Mouse (Mus musculus) cerebellum, adult 2 months (tissue): ENCODE results near the gene Pramef6. TPM values are rescaled to one million over a fixed set of nuclear protein-coding genes. Genes with fewer than 3 reads are reported as not detected.
"Not testable (repeated sequence)": the region's sequence is repeated elsewhere in the genome, so short reads cannot be mapped to it uniquely, and the experiment has no call there.

Experiments used
- DNase-seq, 2 experiments: peaks; one replicate each; pipeline ENCODE4 v3.0.0; 2021
- H3K27ac ChIP-seq: fragments of 200-500 bp; 2 replicates; pipeline ENCODE4 v1.5.1; 2012; ENCODE audit warnings: low read length, control low read depth, inconsistent platforms; ENCODE audit not compliant: insufficient read depth
- H3K27me3 ChIP-seq: fragments of 200-500 bp; 2 replicates; pipeline ENCODE4 v1.6.1; 2012; ENCODE audit warnings: inconsistent platforms, mild to moderate bottlenecking, low read length, moderate library complexity; ENCODE audit not compliant: control insufficient read depth, insufficient read depth
- H3K4me1 ChIP-seq: fragments of 200-500 bp; 2 replicates; pipeline ENCODE4 v1.6.1; 2011; ENCODE audit warnings: low read length; ENCODE audit not compliant: control insufficient read depth, insufficient read depth
- H3K4me3 ChIP-seq: fragments of 200-500 bp; replicated peaks from 2 replicates; pipeline ENCODE3; 2011; ENCODE audit warnings: mild to moderate bottlenecking, low read depth, low read length, control low read depth; ENCODE audit not compliant: insufficient read depth
- WGBS: fragments of 180-500 bp; shearing (Covaris S2); methylation state at CpG from one replicate; pipeline ENCODE4 v1.1.7; 2018; 5-methylcytosine and 5-hydroxymethylcytosine counted together
- polyA plus RNA-seq: library from polyadenylated mRNA; depleted of rRNA; stranded (reverse); fragments of >200 nt; gene quantifications from 2 replicates; pipeline ENCODE4 v1.2.3, GENCODE M21; 2012; rRNA removed

Gene Pramef6
- polyA plus RNA-seq, result not detected in 2 replicates

DNA sequence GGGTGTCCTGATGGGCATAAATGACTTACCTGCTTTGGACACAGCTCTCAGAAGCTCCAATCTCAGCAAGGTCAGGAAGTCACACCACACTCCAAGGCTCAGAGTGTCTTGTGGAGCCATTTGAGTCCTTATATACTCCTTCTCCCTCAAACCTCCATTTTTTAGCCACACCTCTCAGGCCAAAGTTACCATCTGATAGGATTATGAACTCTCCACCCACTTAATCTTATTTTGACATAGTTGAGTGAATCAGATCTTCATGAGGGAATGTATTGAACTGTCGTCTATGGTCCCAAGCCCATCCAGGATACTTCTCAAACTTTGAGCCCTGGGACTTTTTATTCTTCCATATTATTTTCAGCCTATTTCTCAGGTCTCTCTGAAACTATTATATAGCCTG lies at the start of gene Pramef6:
TSS of gene Pramef6 (minus strand) at position 101 of the 400 bp plus-strand sequence.
- not testable (repeated sequence) for H3K4me3 ChIP-seq, H3K27me3 ChIP-seq, H3K27ac ChIP-seq, H3K4me1 ChIP-seq, DNase-seq
- WGBS, result 78% methylated on average over 1 of the region's 1 CpGs

GRCm38 (mm10) chr4:143894406-143894805 lies 5.8 kb downstream of the Pramef6 start:
- not testable (repeated sequence) for H3K4me1 ChIP-seq, H3K27me3 ChIP-seq, H3K27ac ChIP-seq, DNase-seq, H3K4me3 ChIP-seq
- WGBS, result 79% methylated on average over 3 of the region's 3 CpGs

- DNase-seq, H3K27ac ChIP-seq, H3K4me3 ChIP-seq, H3K27me3 ChIP-seq, H3K4me1 ChIP-seq: not testable (repeated sequence)
- WGBS, result 64% methylated on average over 1 of the region's 1 CpGs
Measured at GRCm38 (mm10) chr4:143882371-143882770, 17.8 kb downstream of the Pramef6 start.

GRCm38 (mm10) chr4:143846197-143846596 lies 54.0 kb downstream of the Pramef6 start, which contains the start of gene Gm13103:
Gene Gm13103 (plus strand): TSS chr4:143846497.
- DNase-seq, H3K27me3 ChIP-seq, H3K27ac ChIP-seq, H3K4me1 ChIP-seq, H3K4me3 ChIP-seq: not testable (repeated sequence)

Other genes with a start within 250 kb of the Pramef6 start
- not detected in 2 replicates for gene Gm13088, start 243.1 kb downstream of the Pramef6 start, polyA plus RNA-seq
- gene Gm13089, start 197.7 kb downstream of the Pramef6 start, polyA plus RNA-seq, result not detected in 2 replicates
- gene Gm13078, start 180.9 kb downstream of the Pramef6 start, polyA plus RNA-seq, result not detected in 2 replicates
- not detected in 2 replicates for gene Gm13023, start 111.0 kb downstream of the Pramef6 start, polyA plus RNA-seq
- gene Gm13084, start 84.3 kb downstream of the Pramef6 start, polyA plus RNA-seq, result not detected in 2 replicates
- not detected in 2 replicates for gene Gm13103, start 53.9 kb downstream of the Pramef6 start, polyA plus RNA-seq
- gene Pramef25, start 50.6 kb upstream of the Pramef6 start, polyA plus RNA-seq, result not detected in 2 replicates
- gene Gm13101, start 66.6 kb upstream of the Pramef6 start, polyA plus RNA-seq, result not detected in 2 replicates
- not detected in 2 replicates for gene Pramef17, start 94.0 kb upstream of the Pramef6 start, polyA plus RNA-seq
- not detected in 2 replicates for gene Pramel4, start 158.7 kb upstream of the Pramef6 start, polyA plus RNA-seq
- gene Gm13102, start 206.1 kb upstream of the Pramef6 start, polyA plus RNA-seq, result not detected in 2 replicates